Mouse (Mus musculus) bone marrow, adult 2 months (tissue): ENCODE data around the gene Krt33b.

ENCODE experiments used
- CTCF ChIP-seq: fragments of 200-500 bp; IDR thresholded peaks from 2 replicates; pipeline ENCODE4 v1.5.1; 2011; ENCODE audit warnings: low read length, control low read depth; ENCODE audit not compliant: control insufficient read depth, insufficient read depth
- POLR2A ChIP-seq: fragments of 200-500 bp; IDR thresholded peaks from 2 replicates; pipeline ENCODE4 v1.6.1; 2011; ENCODE audit warnings: low read depth, mild to moderate bottlenecking, control low read depth, low read length, borderline replicate concordance; ENCODE audit not compliant: control insufficient read depth

- TF ChIP-seq CTCF (no peak), POLR2A (no peak)
These were observed 17.5 kb upstream of the Krt33b start for GRCm38 (mm10) chr11:100047193-100047592.
